Mouse (Mus musculus) small intestine, adult 2 months (tissue): ENCODE results near the gene Lin52.

ENCODE experiments used
- CTCF ChIP-seq: fragments of 200-500 bp; IDR thresholded peaks from 2 replicates; pipeline ENCODE4 v1.5.1; 2012; ENCODE audit warnings: low read depth, mild to moderate bottlenecking, control low read depth, inconsistent platforms, low read length, moderate library complexity, mixed read lengths; ENCODE audit not compliant: insufficient replicate concordance, insufficient read length; ENCODE audit errors: extremely low read depth
- POLR2A ChIP-seq: fragments of 200-500 bp; IDR thresholded peaks from 2 replicates; pipeline ENCODE4 v1.6.1; 2012; ENCODE audit warnings: low read depth, mild to moderate bottlenecking, control low read depth, inconsistent platforms, low read length, moderate library complexity

DNA sequence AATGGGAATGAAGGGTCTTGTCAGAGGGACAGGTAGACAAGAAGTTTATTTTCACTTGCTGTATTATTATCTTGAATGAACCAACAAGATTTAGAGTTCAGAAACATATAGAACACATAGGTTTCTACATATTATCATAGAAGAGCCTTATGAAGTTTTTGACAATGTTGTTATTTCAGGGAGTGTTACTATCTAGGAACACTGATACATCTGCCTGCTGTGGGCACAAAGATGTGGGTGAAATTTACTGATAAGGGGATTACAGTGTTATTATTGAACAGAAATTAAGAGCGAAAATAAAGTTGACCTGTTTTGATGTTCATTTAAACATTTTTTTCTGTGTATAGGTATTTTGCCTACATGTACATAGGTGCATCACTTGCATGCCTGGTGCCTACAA lies 45.6 kb downstream of the Lin52 start:
- TF ChIP-seq CTCF (no peak), POLR2A (no peak)
